Comparison of ENCODE assay signal across 8 mouse cellular contexts in the genomic region with DNA sequence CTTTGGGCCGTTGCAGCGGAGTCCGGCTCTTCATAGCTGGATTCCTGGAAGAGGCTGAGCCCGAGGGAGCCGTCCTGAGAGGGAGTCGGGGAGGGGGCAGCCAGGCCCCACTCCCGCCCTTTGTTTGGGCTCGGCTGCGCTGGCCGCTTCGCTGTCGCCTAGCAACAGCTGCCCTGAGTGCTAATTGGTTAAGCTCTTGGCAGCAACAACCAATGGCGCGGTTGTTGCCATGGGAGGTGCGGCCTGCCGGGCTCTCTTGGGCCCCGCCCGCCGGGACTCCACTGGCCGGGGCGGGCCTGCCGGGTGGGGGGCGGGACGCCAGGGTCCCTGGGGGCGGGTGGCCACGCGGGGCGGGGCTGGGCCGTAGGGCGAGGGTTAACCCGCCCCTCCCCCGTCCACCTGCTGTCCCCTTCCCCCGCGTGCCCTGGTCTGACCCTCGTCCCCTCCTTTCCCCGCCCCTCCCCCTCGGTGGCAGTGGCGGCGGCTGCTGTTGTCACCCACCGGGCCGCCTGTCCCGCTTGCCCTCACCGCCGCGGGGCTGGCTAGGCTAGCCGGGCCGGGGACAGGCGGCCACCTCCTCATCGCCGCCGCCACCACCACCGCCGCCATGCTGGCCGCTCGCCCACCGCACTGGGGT. TPM values are rescaled to one million over a fixed set of nuclear protein-coding genes. Genes with fewer than 3 reads are reported as not detected.
A peak's percentile ranks its signal among the peaks of the same experiment; 100 is the strongest.
DNase-seq lines count a peak whose midpoint lies in the region; ATAC-seq and TF ChIP-seq lines count a peak whose summit lies in the region.

No protein-coding gene starts in this region.

- H3K27me3 ChIP-seq in forebrain, embryonic 16.5 days (replicated peaks; ENCODE audit: control insufficient read depth, insufficient read depth, low read length) = no peaks in the 10 kb centered on the region
- H3K27me3 ChIP-seq in lung, embryonic 14.5 days (ENCODE audit: insufficient read depth, low read length) = no peaks in the 10 kb centered on the region
- no peaks in the 10 kb centered on the region for H3K27me3 ChIP-seq in thymus, adult 2 months (ENCODE audit: control insufficient read depth, insufficient read depth, low read length)

- H3K4me3 ChIP-seq in ES-E14 (ENCODE audit: insufficient read depth in 1 of 2, low read depth in 1 of 2, low read length in 2 of 2, poor library complexity in 1 of 2, severe bottlenecking in 1 of 2) = peak overlapping the region; percentile 84 to 98
- H3K4me3 ChIP-seq in forebrain, embryonic 16.5 days (replicated peaks; ENCODE audit: low read length) = peak overlapping the region; percentile 67
- peak overlapping the region; percentile 97 for H3K4me3 ChIP-seq in layer of hippocampus, adult 2 months
- H3K4me3 ChIP-seq in lung, embryonic 14.5 days (ENCODE audit: low read depth, low read length) = peak overlapping the region; percentile 98
- peak overlapping the region; percentile 85 for H3K4me3 ChIP-seq in olfactory bulb, adult 2 months (ENCODE audit: insufficient read depth, low read depth, low read length)
- peak overlapping the region; percentile 90 for H3K4me3 ChIP-seq in thymus, adult 2 months (ENCODE audit: control insufficient read depth, insufficient read depth, low read length)

- ATAC-seq in forebrain, embryonic 16.5 days = peak; percentile 95
- ATAC-seq in lung, embryonic 14.5 days (ENCODE audit: insufficient read depth) = peak; percentile 94

- peak overlapping the region; percentile 96 for H3K9ac ChIP-seq in ES-E14 (ENCODE audit: insufficient read depth, low read depth, low read length, poor library complexity, severe bottlenecking)
- peak overlapping the region; percentile 77 for H3K9ac ChIP-seq in forebrain, embryonic 16.5 days (replicated peaks; ENCODE audit: low read depth, low read length)
- H3K9ac ChIP-seq in lung, embryonic 14.5 days = peak overlapping the region; percentile 85

- H3K36me3 ChIP-seq in ES-E14 (ENCODE audit: control insufficient read depth, insufficient read depth, low read length, poor library complexity, severe bottlenecking) = peaks cover 67% of the 10 kb centered on the region
- H3K36me3 ChIP-seq in forebrain, embryonic 16.5 days (ENCODE audit: control insufficient read depth, insufficient read depth) = peaks cover 40% of the 10 kb centered on the region
- peaks cover 77% of the 10 kb centered on the region for H3K36me3 ChIP-seq in lung, embryonic 14.5 days (ENCODE audit: insufficient read depth)
- peaks cover 47% of the 10 kb centered on the region for H3K36me3 ChIP-seq in thymus, adult 2 months (ENCODE audit: control insufficient read depth, insufficient read depth, low read length)

- peak; percentile 36; the same call in 1 of the 2 replicates for TF ChIP-seq POLR2A in olfactory bulb, adult 2 months (IDR thresholded peaks at IDR 0.05; ENCODE audit: insufficient read depth, low read depth, low read length)
- TF ChIP-seq POLR2A in thymus, adult 2 months (IDR thresholded peaks at IDR 0.05; ENCODE audit: control insufficient read depth, extremely low read depth, insufficient read depth, low read length, poor library complexity) = 0 out of 2 replicates have a peak, but pooled peaks have one; percentile 13

- under 1% methylated on average over 40 of the region's 56 CpGs for WGBS in forebrain, embryonic 16.5 days
- WGBS in lung, embryonic 14.5 days = under 1% methylated on average over 37 of the region's 56 CpGs
- under 1% methylated on average over 38 of the region's 56 CpGs for WGBS in olfactory bulb, adult 2 months
- WGBS in thymus, adult 2 months = under 1% methylated on average over 51 of the region's 56 CpGs

- peak overlapping the region; percentile 80 for H3K4me2 ChIP-seq in forebrain, embryonic 16.5 days (ENCODE audit: low read length)
- peak overlapping the region; percentile 92 for H3K4me2 ChIP-seq in lung, embryonic 14.5 days

- H3K27ac ChIP-seq in ES-E14 (ENCODE audit: insufficient read depth, low read depth, low read length, poor library complexity, severe bottlenecking) = peak overlapping the region; percentile 96
- H3K27ac ChIP-seq in forebrain, embryonic 16.5 days (ENCODE audit: low read length) = peak overlapping the region; percentile 94
- peak overlapping the region; percentile 99 for H3K27ac ChIP-seq in layer of hippocampus, adult 2 months
- H3K27ac ChIP-seq in lung, embryonic 14.5 days (ENCODE audit: low read depth) = peak overlapping the region; percentile 91
- H3K27ac ChIP-seq in olfactory bulb, adult 2 months (ENCODE audit: insufficient read depth, low read depth, low read length) = peak overlapping the region; percentile 70
- H3K27ac ChIP-seq in thymus, adult 2 months (ENCODE audit: control insufficient read depth, insufficient read depth, low read length) = peak overlapping the region; percentile 27

- intact Hi-C loops in heart, postnatal 36 days (cut with DNase I) = no loop called here

- in situ Hi-C loops in ES-E14 (cut with MboI; ENCODE audit: low sequenced_read_pairs in 2 of 2, unreplicated experiment in 2 of 2) = no loop called here

- no peaks in the 10 kb centered on the region for H3K9me3 ChIP-seq in ES-E14 (ENCODE audit: control insufficient read depth, insufficient read depth, low read depth, low read length)
- H3K9me3 ChIP-seq in forebrain, embryonic 16.5 days (ENCODE audit: control insufficient read depth, low read length) = no peaks in the 10 kb centered on the region
- H3K9me3 ChIP-seq in lung, embryonic 14.5 days (ENCODE audit: low read depth, low read length) = no peaks in the 10 kb centered on the region

- peaks cover 2 to 6% of the 10 kb centered on the region in 2 experiments; a peak in 2 of 4 replicates for H3K4me1 ChIP-seq in ES-E14 (ENCODE audit: control insufficient read depth in 2 of 2, insufficient read depth in 2 of 2, low read length in 2 of 2, poor library complexity in 1 of 2)
- H3K4me1 ChIP-seq in forebrain, embryonic 16.5 days (replicated peaks; ENCODE audit: control insufficient read depth, insufficient read depth, low read length) = peaks cover 14% of the 10 kb centered on the region
- H3K4me1 ChIP-seq in lung, embryonic 14.5 days (ENCODE audit: insufficient read depth) = peaks cover 6% of the 10 kb centered on the region; the same call in 1 of the 2 replicates
- peaks cover 13% of the 10 kb centered on the region for H3K4me1 ChIP-seq in olfactory bulb, adult 2 months (ENCODE audit: control insufficient read depth, insufficient read depth, low read length)
- H3K4me1 ChIP-seq in thymus, adult 2 months (replicated peaks; ENCODE audit: control insufficient read depth, insufficient read depth, low read length) = peaks cover 10% of the 10 kb centered on the region

- TF ChIP-seq CTCF in layer of hippocampus, adult 2 months (conservative IDR thresholded peaks at IDR 0.05) = no peak
- TF ChIP-seq CTCF in lung, embryonic 14.5 days (IDR thresholded peaks at IDR 0.05; ENCODE audit: low read depth) = no peak
- TF ChIP-seq CTCF in olfactory bulb, adult 2 months (IDR thresholded peaks at IDR 0.05; ENCODE audit: insufficient read depth, low read depth, low read length) = no peak
- no peak for TF ChIP-seq CTCF in thymus, adult 2 months (IDR thresholded peaks at IDR 0.05; ENCODE audit: borderline replicate concordance, control insufficient read depth, extremely low read depth, insufficient read depth, low read length, poor library complexity)

- peak; percentile 87 for DNase-seq in ES-E14 (ENCODE audit: low read depth, low spot score)
- DNase-seq in cerebellum, adult 18-20 months = peak; percentile 92 to 95
- DNase-seq in heart, postnatal 36 days = peak; percentile 90 to 92
- DNase-seq in layer of hippocampus, adult 2 months (ENCODE audit: low spot score in 2 of 2) = peak; percentile 88 to 94
- peak; percentile 98 for DNase-seq in lung, embryonic 14.5 days
- peak; percentile 92 for DNase-seq in thymus, adult 2 months

TF ChIP-seq in ES-E14, 5 proteins besides CTCF, POLR2A, EP300 and RAD21:
- TF ChIP-seq ZC3H11A (IDR thresholded peaks at IDR 0.05; ENCODE audit: borderline replicate concordance, low read depth, low read length) (no peak), HCFC1 (IDR thresholded peaks at IDR 0.05; ENCODE audit: borderline replicate concordance, insufficient read depth, low read length) (peak; percentile 13; the same call in 1 of the 2 replicates), CHD2 (IDR thresholded peaks at IDR 0.05; ENCODE audit: low read depth, low read length) (no peak)

RNA-seq across cellular contexts. Expression of a gene that starts 0.6 kb away (rescaled TPM):
- 3.9 and 6.3 TPM in 2 replicates for total RNA-seq in ES-E14 (2012; rRNA removed)
- polyA plus RNA-seq in forebrain, embryonic 16.5 days (2015; fragmentation: Nextera tagmentation; extraction: Ambion mirVana) = 14.4 and 14.8 TPM in 2 replicates
- total RNA-seq in heart, postnatal 36 days (2021) = 10 to 100 TPM; 31.2 to 34.2 TPM
- total RNA-seq in layer of hippocampus, adult 2 months (2021) = 10 to 100 TPM; 44.7 to 46.9 TPM
- polyA plus RNA-seq in lung, embryonic 14.5 days (2014; fragmentation: Nextera tagmentation; extraction: Ambion mirVana) = 13.2 and 14.4 TPM in 2 replicates
- not detected in 2 replicates for polyA plus RNA-seq in olfactory bulb, adult 2 months (2012; ENCODE audit: insufficient read depth, insufficient read length, low replicate concordance, missing spikeins)
- polyA plus RNA-seq in thymus, adult 2 months (2012; rRNA removed) = 126 and 145 TPM in 2 replicates

RNA-seq across cellular contexts. Expression of a gene that starts 10.3 kb away (rescaled TPM):
- total RNA-seq in ES-E14 (2012; rRNA removed) = 150 and 189 TPM in 2 replicates
- polyA plus RNA-seq in forebrain, embryonic 16.5 days (2015; fragmentation: Nextera tagmentation; extraction: Ambion mirVana) = 84.4 and 86.8 TPM in 2 replicates
- 10 to 100 TPM; 32.0 to 33.5 TPM for total RNA-seq in heart, postnatal 36 days (2021)
- total RNA-seq in layer of hippocampus, adult 2 months (2021) = 10 to 100 TPM; 51.7 to 52.3 TPM
- polyA plus RNA-seq in lung, embryonic 14.5 days (2014; fragmentation: Nextera tagmentation; extraction: Ambion mirVana) = 47.3 and 50.9 TPM in 2 replicates
- polyA plus RNA-seq in olfactory bulb, adult 2 months (2012; ENCODE audit: insufficient read depth, insufficient read length, low replicate concordance, missing spikeins) = not detected in 2 replicates
- polyA plus RNA-seq in thymus, adult 2 months (2012; rRNA removed) = 72.4 and 91.4 TPM in 2 replicates

RNA-seq across cellular contexts. Expression of a gene that starts 50.6 kb away (rescaled TPM):
- total RNA-seq in ES-E14 (2012; rRNA removed) = 0.85 and 1.4 TPM in 2 replicates
- polyA plus RNA-seq in forebrain, embryonic 16.5 days (2015; fragmentation: Nextera tagmentation; extraction: Ambion mirVana) = 0.06 and 0.14 TPM in 2 replicates
- total RNA-seq in heart, postnatal 36 days (2021) = not detected
- under 1 TPM in 1 of 2 experiments, not detected in 1; 0.05 TPM for total RNA-seq in layer of hippocampus, adult 2 months (2021)
- polyA plus RNA-seq in lung, embryonic 14.5 days (2014; fragmentation: Nextera tagmentation; extraction: Ambion mirVana) = not detected in 2 replicates
- not detected in 2 replicates for polyA plus RNA-seq in olfactory bulb, adult 2 months (2012; ENCODE audit: insufficient read depth, insufficient read length, low replicate concordance, missing spikeins)
- polyA plus RNA-seq in thymus, adult 2 months (2012; rRNA removed) = 0.99 and 1.0 TPM in 2 replicates

Comparison
In these comparisons a context has a peak if more than half of its experiments do, and no peak if none do; other contexts are left out.
1. Peak in every context shown above with its lines: DNase-seq, ATAC-seq, H3K4me3 ChIP-seq and H3K27ac ChIP-seq.
2. H3K27ac ChIP-seq: peak in every context shown above with its lines; median percentile 99 in layer of hippocampus, adult 2 months; 96 in ES-E14; 94 in forebrain, embryonic 16.5 days; 91 in lung, embryonic 14.5 days; 70 in olfactory bulb, adult 2 months; 27 in thymus, adult 2 months.
3. RNA of a gene that starts 0.6 kb away (polyA plus RNA-seq): 126 to 145 TPM in thymus, adult 2 months, 14.4 to 14.8 TPM in forebrain, embryonic 16.5 days and 13.2 to 14.4 TPM in lung, embryonic 14.5 days; not detected in olfactory bulb, adult 2 months; every median in the first group is over 10 times any median in the second.
4. RNA of a gene that starts 10.3 kb away (polyA plus RNA-seq): 84.4 to 86.8 TPM in forebrain, embryonic 16.5 days, 72.4 to 91.4 TPM in thymus, adult 2 months and 47.3 to 50.9 TPM in lung, embryonic 14.5 days; not detected in olfactory bulb, adult 2 months; every median in the first group is over 10 times any median in the second.